Mouse (Mus musculus) adipocyte (in vitro differentiated cells): Measurements from ENCODE around the gene Pitx2.

ENCODE experiments used
- DNase-seq: peaks from one replicate; pipeline ENCODE4 v3.0.0-alpha.2; 2016; ENCODE audit warnings: low spot score

Pitx2 gene

DNA sequence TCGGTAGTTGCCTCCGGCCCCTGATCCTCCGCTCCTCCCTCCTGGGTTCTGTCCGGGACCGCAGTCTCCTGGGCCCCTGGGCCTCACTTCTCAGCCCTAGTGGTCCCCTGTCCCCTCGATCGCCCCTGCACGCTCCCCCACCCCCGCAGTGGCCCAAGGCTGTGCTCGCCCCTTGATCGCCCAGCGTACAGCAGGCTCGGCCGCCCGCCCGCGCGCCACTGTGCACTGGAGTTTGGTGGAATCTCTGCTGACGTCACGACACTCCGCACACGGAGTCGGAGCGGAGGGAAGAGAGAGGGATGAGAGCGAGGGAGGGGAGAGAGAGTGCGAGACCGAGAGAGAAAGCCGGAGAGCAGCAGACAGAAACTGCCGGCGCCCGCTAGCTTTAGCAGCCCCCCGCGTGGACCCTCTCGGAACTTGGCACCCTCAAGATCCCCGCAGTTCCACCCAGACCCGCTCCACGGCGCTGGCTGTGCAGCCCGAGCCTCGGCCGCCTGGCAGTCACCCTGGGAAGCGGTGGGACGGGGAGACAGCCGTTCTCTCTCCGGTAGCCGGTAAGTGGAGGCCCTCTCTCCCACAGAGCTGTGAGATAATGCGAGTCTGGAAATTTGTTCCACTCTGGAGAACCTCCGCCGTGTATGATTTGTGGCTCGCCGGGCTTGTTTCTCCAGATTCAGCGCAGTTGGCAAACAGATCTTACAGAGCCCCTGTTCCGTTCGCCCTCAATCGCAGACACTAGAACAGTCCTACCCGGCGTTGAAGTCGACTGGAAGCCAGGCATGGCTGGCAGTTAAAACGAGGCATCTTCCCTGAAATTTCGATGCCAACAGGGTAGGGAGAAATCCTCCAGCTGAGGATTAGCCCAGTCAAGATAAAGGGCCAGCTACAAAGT is at the start of gene Pitx2:
Gene Pitx2, plus strand, starts transcription at position 270 of the 892 bp plus-strand sequence.
- no peak for DNase-seq

DNA sequence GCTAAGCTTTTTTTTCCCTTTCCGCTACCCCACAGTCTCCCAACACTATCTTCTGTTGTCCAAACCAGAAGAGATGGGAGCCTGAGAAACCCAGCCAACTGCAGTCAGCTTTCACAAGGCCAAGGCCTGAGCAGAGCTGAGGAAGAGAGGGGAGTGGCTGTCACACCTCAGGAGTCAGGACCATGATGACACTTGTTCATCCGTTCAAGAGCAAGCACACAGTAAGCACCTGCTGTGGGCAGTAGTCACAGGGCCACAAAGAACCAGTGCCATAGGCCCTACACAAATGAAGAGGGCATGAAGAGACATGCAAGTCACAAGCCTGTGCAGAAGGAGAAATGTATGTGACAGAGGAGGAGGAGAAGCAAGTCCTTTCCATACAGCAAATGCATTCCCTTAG is 49.7 kb upstream of the Pitx2 start:
- no peak for DNase-seq

DNA sequence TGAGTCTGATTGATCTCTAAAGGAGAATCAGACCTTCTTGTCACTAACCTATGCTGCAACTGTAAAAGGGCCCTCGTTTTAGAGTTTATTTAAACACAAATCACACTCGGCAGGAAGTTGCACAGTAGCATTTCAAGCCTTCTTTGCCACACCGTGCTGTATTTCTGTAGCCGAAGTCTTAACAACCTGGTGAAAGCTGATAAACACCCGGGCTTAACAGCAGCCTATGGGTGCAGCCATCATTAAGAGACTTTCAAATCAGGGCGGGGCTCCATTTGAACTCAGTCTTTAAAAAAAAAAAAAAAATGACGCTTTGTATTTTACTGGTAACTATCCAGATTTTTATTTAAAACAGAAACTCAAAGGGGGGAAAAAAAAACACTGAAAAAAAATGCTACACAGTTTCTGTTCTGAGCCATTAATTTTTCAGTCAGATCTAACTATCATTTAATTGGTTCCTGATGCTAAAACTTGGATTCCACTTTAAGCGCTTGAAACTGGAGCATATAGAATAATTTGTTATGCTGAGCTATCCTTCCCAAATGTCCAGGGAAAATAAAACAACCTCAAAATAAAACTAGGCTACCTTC is 48.5 kb upstream of the Pitx2 start:
- no peak for DNase-seq

DNA sequence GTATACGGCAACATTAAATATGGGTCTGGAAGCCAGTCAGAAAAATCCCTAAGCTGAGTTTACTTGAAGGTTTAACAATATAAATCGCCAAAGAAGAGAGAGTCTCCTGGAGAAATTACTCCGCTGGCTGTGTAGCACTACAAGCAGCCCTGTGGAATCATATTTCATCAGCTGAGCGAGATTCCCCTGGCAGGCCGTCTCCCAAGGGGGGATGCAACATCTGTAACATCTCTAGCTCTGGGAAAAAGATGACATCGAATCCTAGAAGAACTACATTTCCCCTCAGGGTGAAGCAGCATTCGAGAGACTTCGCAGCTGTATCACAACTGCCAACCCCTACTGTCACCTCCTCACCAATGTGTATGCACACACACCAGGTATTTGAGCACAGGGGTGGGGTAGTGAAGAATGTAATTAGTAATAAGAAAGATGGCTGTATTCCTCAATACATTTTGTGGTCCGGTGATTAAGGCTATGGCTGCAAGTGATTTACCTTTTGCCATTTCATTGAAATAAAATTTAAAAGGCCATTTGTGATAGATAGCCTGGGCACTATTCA is 40.8 kb upstream of the Pitx2 start:
- no peak for DNase-seq

DNA sequence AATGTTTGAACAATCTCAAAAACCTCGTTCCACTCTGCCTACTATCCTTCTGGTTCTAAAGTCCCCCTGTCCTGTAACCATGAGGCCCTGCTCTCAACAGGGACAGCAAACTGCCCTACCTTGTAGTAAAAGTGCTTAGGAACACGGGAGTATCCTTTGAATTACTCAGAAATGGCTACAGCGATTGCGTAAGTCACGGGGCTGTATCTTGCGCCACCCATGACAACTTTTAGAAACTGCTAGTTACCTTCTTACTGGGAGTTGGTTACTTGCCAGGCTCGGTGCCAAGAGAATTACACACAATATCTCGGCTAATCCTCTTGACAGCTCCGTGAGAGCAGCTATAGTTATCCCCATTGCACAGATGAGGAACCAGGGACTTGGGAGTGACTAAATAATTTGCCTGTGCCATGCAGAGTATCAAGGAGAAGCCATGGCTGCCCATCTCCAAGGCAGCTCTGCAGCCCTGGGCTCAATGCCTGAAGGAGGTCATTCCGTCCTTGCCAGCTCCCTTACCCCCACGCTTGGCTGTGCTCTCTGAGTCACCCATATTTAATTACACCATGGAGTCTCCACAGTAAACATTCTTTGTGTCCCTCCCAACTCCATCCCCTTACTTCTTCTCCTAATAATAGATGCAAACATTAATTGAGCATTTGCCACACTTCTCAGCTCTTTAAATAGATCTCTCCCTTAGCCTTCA is 38.2 kb upstream of the Pitx2 start:
- no peak for DNase-seq

DNA sequence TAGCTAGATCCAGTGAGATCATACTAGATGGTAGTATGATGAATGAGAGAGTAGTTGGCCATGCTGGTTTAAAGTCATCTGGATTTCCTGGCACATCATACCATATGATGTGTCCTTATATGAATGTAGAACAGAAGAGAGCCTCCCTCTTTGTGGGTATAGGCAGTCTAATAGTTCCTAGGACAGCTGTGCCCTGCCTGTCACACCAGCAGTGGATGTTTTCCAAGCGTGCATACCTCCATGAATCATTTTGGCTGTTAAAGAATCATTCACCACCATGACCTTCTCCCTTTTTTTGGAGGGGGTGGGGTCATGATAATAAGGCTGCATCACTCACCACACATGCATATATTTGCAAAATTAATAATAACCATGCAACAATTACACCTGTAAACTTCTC is 35.4 kb upstream of the Pitx2 start:
- no peak for DNase-seq

DNA sequence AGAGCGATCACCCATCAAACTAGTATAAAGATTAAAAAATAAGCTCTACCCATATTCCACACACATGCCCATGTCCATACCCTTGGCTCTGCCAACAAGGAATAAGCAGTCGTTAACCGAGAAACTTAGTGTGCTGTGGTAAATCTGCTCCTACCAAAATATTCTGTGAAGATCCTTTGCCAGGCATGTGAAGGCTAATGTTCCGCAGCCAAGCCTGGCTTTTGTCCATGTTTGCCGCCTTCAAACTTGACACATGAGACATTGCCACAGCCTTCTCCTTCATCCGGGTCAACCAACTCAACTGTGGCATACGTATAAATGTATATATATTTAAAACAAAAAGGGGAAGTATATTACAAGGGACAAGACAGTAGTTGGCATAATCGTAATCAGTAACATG is 34.0 kb upstream of the Pitx2 start:
- no peak for DNase-seq

DNA sequence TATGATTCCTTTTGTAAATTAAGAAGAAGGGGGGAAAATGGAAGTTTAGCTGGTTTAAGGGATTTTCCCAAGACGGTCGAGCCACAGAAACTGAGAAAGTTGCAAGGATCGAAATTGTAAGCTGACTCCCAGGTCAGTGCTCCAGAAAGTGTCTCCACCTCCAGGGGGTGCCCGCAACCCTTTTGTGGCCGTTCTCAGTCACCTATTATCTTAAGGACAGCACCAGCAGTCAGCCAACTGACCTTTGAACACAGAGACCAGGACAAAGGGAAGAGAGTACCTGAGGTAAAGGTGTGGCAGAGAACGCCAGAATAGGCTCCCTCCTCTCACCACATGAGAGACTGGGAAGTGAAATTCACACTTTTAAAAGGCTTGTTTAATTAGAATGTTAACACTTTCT is 33.0 kb upstream of the Pitx2 start:
- no peak for DNase-seq

DNA sequence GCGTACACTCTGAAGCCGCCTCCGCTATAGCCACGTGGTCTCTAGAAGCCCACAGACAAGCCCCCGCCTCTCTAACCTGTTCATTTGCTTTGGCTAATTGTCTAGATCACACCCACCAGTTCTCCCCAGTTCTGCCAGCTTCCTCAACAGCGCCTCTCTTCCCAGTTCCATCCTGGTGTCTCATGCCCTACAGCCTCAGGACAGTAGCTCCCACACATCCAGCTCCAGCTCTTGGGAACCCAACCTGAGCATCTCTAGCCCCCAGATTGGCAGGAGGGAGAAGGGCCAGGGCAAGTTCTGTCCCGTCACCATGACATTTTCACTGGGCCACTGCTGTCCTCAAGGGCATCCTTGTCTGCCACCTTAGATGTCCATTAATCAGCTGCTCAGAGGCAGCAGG is 29.3 kb upstream of the Pitx2 start:
- no peak for DNase-seq

DNA sequence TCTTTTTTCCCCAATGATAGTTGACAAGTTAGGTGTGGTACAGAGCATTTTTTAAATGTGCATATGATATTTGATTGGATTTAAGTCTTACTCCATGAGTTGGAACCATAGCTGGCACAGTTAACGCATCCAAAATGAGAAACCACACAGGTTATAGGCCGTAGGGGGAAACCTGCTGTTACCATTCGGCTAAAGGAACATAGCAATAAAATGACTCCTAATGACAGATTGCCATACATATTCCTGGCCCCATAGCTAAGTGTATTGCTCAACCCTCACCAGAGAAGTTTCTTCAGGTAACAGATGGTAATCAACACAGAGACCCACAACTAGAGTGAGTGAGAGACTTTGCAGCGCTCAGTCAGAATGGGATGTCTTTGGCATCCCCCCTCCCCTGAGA is 27.9 kb upstream of the Pitx2 start:
- no peak for DNase-seq

DNA sequence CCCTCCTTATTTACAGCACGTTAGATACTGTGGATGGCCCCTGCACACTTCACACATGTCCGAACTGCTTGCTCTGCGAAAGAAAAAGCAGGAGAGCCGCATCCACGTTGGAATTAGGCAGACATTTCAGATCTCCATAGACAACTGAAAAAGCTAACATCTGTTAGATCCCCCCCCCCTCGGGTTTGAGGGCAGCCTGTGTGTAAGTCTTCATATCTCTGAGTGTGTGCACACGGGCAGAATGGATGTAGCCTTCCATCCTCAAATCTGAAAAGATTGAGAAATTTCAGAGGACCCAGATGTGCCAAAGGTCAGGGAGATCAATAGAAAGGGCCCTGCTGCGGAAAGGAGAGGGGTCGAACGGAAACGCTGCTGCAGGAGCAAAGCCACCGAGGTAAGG is 5.2 kb upstream of the Pitx2 start:
- DNase-seq = no peak

DNA sequence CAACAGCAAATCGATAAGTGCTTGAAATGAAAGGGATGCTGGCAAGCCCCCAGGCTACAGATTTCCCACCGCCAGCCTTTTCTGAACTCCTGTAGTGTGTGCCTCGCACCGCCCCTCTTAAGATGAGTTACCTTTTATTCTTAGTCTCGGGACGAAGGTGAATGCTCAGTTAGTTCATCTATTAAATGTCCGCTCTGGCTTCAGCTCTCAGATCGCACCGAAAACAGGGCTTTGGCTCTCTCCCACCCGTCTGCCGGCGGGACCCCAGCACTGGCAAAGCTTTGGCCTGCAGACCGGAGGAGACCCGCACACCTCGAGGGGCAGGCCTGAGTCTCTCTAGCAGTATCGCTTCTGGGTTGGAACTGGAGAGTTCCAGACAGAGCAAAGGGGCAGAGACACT is 4.6 kb upstream of the Pitx2 start:
- no peak for DNase-seq

DNA sequence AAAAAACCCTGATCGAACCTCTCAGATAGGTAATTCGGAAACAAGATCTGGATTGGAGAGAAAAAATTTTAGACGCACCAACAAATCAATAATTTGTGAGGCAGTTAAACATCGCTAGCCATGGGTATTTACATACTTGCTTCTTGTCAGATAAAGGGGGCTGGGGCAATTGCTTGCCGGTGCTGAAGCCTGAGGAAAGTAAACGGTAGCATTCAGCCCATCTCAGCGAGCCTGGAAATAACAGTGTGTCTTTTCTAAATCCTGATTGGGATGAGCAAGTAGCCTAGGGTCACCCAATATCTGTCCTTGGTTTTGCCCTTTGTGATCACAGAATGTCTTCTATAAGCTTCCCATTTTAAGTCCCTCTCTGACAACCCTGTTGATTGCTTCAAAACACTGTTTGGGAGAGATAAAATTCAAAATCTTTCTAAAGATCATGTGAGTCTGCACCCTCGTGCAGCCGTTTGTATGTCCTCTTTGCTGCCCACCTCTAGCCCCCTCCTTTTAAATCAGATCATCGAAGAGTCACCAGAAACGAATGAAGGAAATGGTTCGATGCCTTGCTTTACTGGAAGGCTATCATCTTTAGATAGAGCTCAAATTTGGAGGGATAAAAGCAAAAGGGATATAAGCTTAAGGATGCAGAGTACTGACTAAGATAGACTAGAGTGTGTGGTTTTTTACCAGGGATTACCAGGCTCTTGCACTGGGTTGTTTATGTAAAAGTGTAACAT is 3.7 kb upstream of the Pitx2 start:
- DNase-seq = no peak

DNA sequence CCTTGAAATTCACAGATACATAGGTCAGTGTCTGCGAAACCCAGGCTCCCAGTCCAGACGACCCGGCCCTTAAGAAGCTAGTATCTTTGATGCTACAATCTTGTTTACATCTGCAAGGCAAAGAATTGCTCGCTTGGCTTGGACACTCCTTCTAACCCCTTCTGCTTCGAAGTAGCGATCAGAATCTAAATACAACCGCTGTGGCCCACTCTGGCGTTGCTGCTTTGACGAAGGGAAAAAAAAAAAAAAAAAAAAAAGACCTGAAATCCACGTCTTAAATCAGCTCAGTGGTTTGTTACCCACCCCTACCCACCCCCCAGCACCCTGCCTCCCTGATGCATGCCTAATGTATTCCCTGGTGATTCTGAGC is 3.1 kb upstream of the Pitx2 start:
- DNase-seq = no peak

DNA sequence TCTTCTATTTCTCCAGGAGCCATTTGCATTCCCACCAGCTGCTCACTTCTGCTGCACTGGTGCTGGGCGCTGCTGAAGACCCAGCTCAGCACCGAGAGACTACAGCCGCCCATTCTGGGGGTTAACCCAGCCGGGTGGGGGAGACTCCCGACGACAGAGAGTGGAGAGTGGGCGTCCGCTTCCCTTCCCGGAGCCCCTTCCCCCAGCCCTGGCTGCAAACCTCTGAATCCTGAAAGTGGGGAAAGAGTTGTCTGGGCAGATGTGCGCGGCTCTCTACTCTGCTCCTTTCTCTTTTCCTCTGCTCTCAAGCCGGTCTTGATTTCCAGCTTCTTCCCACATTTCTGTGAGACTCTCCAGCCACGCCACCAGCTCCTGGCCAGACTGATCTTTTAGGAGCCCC is 2.6 kb upstream of the Pitx2 start:
- no peak for DNase-seq

DNA sequence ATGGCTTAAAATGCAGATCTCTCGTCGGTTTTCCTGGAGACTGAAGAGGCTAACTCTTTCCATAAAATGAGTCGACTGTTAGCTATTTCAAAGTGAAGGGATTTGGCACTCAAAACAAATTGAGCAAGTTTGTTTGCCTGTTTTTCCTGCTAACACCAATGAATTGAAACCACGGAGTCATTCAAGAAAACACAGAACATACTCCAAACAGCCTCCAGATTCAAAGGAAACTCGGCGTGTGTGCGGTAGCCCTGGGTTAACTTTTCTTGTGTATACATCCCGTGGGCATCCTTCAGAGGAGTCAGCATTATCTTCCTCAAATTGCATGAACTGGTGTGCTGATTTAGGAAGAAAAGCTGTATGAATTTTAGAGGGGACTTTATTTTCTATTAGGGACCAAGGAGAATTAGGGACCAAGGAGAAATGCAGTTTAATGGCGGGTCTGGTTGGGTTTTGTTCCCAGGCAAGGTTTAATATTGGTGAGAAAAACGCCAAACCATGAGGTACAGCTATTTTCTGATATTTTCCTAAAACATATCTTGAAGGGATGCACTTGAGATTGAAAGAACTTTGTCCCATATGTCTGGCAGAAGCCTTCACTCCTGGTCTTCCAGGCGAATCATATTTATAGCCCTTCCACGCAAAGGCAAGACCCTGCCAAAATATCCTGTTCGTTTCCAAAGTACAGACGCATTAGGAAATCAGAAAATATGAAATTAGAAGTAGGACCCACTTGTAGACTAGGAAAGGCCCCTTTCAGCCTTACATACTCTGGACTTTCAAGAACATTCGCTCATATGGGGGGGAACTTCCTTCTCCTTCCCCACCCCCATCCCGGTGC is 1.7 kb upstream of the Pitx2 start:
- no peak for DNase-seq

DNA sequence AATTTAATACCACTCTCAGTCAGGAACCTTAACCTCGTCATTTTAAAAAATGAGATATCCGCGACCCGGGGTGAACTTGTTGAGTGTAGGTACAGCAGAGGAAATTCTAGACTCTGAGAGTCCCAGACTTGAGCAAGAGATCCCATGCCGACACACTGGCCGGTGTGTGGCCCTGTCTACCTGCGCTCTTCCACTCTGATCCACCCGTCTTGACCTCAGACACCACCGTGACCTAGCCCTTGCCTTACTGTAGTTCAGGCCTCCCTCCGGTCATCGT is 1.1 kb upstream of the Pitx2 start:
- no peak for DNase-seq

DNA sequence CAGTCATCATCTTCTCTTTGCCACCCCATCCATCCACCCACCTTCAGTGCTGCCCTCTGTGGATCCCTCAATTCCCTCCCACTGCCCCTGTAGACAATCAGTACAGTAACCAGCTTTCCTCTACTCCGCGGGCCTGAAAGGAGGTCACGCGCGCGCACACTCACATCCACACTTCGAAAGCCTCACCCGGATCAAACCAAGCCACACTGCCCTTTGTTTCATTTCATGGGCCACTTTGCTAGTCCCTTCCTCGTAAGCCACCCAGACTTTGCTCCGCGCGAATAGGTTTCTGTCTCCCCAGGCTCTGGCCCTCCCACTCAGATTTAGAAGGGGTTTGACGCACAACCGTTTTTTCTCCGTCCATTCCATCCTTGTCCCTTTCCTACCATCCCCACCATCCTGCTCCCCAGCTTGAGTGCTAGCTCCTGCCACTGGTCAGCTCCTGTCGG is 494 bp upstream of the Pitx2 start:
- no peak for DNase-seq

DNA sequence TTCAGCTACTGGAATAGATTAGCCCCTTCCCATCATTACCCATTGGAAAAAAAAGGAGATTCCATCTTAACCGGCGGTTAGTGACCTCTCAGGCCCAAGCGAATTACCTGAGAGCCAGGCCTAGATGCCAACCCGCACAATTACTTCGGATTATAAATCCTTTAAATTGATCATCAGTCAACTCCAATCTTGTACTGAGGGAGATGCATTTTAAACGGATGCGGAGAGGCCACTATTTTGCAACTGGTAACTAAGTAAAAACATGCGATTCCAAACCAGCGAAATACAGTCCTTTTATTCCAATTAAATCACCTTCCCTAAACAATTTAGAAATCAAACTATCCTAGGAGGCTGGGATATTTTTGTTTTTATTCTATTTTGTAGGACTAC is 818 bp downstream of the Pitx2 start:
- DNase-seq = no peak

DNA sequence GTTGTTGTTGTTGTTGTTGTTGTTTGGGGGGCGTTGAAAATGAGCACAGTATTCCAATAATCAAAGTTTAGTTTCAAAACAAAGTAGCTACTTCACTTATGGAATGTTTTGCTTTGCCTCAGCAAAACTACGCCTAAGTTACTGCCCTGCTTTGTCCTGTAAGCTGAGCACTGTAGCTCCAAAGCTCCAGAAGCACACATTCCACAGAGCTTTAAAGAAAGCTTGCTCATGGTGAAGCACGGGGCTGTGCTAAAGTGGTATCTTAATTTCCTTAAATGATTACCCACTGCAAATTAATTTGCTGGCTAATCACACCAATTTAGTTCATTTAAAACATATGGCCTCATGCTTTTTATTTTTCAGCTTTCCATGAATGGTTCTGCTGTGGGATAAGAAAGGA is 1.5 kb downstream of the Pitx2 start:
- DNase-seq = no peak

DNA sequence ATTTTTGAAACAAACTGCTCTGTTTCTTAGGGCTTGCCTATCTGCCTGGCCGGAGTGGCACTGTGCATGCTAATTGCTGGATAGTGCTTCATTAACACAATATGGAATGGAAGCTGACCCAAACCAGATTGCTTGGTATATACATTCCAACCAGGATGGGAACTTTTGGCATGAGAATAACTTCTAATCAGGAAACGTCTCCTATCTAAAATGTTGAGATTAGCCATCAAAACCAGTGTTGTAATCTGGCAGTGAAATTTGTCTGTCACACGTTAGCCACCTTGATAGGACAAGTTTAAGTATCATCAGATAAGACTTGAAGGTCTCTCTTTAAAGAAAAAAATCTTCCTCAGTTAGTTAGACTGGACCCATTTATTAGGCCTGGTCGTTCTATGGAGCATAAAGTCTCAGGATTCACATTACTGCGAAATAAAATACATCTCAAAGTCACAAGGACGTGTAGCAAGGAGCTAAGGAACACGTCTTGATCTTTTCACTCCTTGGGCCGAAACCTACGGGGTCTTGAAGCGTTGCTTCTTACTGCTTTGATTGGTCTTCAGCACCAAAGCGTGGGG is 2.1 kb downstream of the Pitx2 start:
- DNase-seq = no peak
